ENCODE assay signal across 14 mouse cellular contexts in genomic region chr1:74059552-74059951, GRCm38 (mm10).
DNase-seq lines count a peak whose midpoint lies in the region; TF ChIP-seq lines count a peak whose summit lies in the region.
"Had no signal": no experiment of that assay in that cellular context is flagged by ENCODE, and none has a peak within 500 bp of the region (broad histone marks: within the 10 kb centered on the region; RNA-seq: fewer than 3 reads in every experiment).

No protein-coding gene starts in this region.

- TF ChIP-seq POLR2A in liver, adult 2 months (IDR thresholded peaks at IDR 0.05; ENCODE audit: extremely low read depth, insufficient read depth, low read length), result 0 out of 2 replicates have a peak, but pooled peaks have one; percentile 15

- TF ChIP-seq CTCF in liver, adult 2 months (IDR thresholded peaks at IDR 0.05; ENCODE audit: low read depth, low read length), result no peak

- peak overlapping the region; percentile 98 for H3K27ac ChIP-seq in liver, adult 2 months (replicated peaks; ENCODE audit: insufficient read depth, low read depth, low read length)

- H3K4me1 ChIP-seq in liver, adult 2 months (ENCODE audit: control insufficient read depth, insufficient read depth, low read length), result peaks cover 41% of the 10 kb centered on the region

- peaks cover 3% of the 10 kb centered on the region; the same call in 1 of the 2 replicates for H3K36me3 ChIP-seq in liver, adult 2 months (ENCODE audit: control insufficient read depth, insufficient read depth, low read length)

- peak overlapping the region; percentile 56 for H3K9ac ChIP-seq in liver, adult 2 months (ENCODE audit: low read depth, low read length)
- H3K9ac ChIP-seq: forebrain, postnatal 0 days had no signal

- peaks cover 42% of the 10 kb centered on the region for H3K79me2 ChIP-seq in liver, adult 2 months (ENCODE audit: control insufficient read depth, insufficient read depth, low read length)

- H3K4me3 ChIP-seq in liver, adult 2 months (ENCODE audit: insufficient read depth, low read depth, low read length), result no peak overlapping the region
- H3K4me3 ChIP-seq: megakaryocyte, embryonic 14.5 days had no signal

- H3K27me3 ChIP-seq in liver, adult 2 months (ENCODE audit: control insufficient read depth, insufficient read depth, low read length), result no peaks in the 10 kb centered on the region

- peak; percentile 89 for DNase-seq in liver, adult 2 months (ENCODE audit: extremely low read depth, low read depth, low spot score)
- no peak for DNase-seq in liver
- peak; percentile 75 for DNase-seq in kidney, adult 18-20 months
- peak; percentile 64 to 87 for DNase-seq in kidney, postnatal 36 days
- peak; percentile 63 for DNase-seq in yolk sac, embryonic 10.5 days (ENCODE audit: low spot score)
- DNase-seq in right cerebral cortex, adult 18-20 months, result no peak
- no peak for DNase-seq in thymus, postnatal 25 days
- DNase-seq: cerebellum, postnatal 10 days; forebrain, postnatal 0 days; gastrocnemius, postnatal 14 days; heart, postnatal 4 days; lung, adult 18-20 months; right cerebral cortex, postnatal 14 days had no signal

- 64% methylated on average over 5 of the region's 5 CpGs for WGBS in liver, adult 2 months

Comparison
In these comparisons a context has a peak if more than half of its experiments do, and no peak if none do; other contexts are left out.
1. DNase-seq: peak in liver, adult 2 months (single experiment), kidney, adult 18-20 months (single experiment), kidney, postnatal 36 days (2 of 2) and yolk sac, embryonic 10.5 days (single experiment); none in liver (single experiment), right cerebral cortex, adult 18-20 months (single experiment) and thymus, postnatal 25 days (single experiment).